Mouse (Mus musculus) adipocyte (in vitro differentiated cells): ENCODE results near the gene Lrrn4.

Experiments used
- DNase-seq: peaks from one replicate; pipeline ENCODE4 v3.0.0-alpha.2; 2016; ENCODE audit warnings: low spot score

Gene Lrrn4

GRCm38 (mm10) chr2:132871663-132872062, 9.0 kb downstream of the Lrrn4 start:
- peak; percentile 76 for DNase-seq

- no peak for DNase-seq
Measured at GRCm38 (mm10) chr2:132870286-132870685, 10.4 kb downstream of the Lrrn4 start.

- peak; percentile 68 for DNase-seq
Measured at GRCm38 (mm10) chr2:132869682-132870081, 11.0 kb downstream of the Lrrn4 start.

- no peak for DNase-seq
Measured at GRCm38 (mm10) chr2:132867521-132867920, 13.2 kb downstream of the Lrrn4 start.

GRCm38 (mm10) chr2:132863325-132863724, 17.4 kb downstream of the Lrrn4 start:
- no peak for DNase-seq

- DNase-seq, result no peak
Measured at GRCm38 (mm10) chr2:132861456-132861855, 19.2 kb downstream of the Lrrn4 start.

GRCm38 (mm10) chr2:132860435-132860834, 20.3 kb downstream of the Lrrn4 start:
- DNase-seq, result no peak

- peak; percentile 27 for DNase-seq
Measured at GRCm38 (mm10) chr2:132856333-132856732, 24.4 kb downstream of the Lrrn4 start.

GRCm38 (mm10) chr2:132853051-132853450, 27.6 kb downstream of the Lrrn4 start:
- no peak for DNase-seq

- DNase-seq, result peak; percentile 52
Measured at GRCm38 (mm10) chr2:132849141-132849540, 31.6 kb downstream of the Lrrn4 start.

GRCm38 (mm10) chr2:132848361-132848760, 32.3 kb downstream of the Lrrn4 start:
- peak; percentile 33 for DNase-seq

GRCm38 (mm10) chr2:132847581-132847980, 33.1 kb downstream of the Lrrn4 start:
- no peak for DNase-seq

- DNase-seq, result peak; percentile 95
Measured at GRCm38 (mm10) chr2:132846407-132847358, 34.0 kb downstream of the Lrrn4 start, which contains the start of gene Crls1. Crls1 (plus strand) TSS chr2:132846666.

GRCm38 (mm10) chr2:132841071-132841470, 39.6 kb downstream of the Lrrn4 start:
- DNase-seq, result no peak
